Comparison of ENCODE assay signal across 8 mouse cellular contexts in the genomic region with DNA sequence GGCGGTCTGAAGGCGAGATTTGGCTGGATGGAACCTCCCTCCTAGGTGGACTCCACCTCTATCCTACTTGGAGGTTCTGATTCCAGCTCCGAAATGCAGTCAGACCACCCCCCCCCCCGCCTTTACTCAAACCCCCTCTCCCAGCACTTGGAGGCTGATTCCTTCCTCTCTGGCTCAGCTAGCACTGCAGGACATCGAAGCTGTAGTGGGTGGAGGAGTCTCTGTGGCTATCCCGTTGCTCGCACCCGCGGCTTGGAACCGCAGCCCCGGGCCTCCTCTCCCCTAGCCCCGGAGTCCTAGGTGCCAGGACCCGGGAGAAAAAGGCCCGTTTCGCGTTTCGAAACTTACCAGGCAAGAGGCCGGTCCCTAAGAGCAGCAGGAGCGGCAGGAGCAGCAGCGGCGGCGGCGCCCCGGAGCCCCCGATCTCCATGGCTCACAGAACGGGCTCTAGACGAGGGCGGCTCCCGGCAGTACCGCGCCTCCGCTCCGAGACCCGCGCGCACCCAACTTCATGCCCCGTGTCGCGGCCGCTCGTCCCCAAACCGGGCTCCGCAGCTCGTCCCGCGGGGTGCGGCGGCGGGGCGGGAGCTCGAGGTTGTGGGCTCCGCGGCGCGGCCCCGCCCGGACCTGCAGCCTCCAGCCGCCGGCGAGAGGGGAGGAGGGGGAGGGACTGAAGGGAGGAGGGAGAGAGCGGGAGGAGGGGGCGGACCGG. TPM values are rescaled to one million over a fixed set of nuclear protein-coding genes. Genes with fewer than 3 reads are reported as not detected.
A peak's percentile ranks its signal among the peaks of the same experiment; 100 is the strongest.
DNase-seq lines count a peak whose midpoint lies in the region; ATAC-seq and TF ChIP-seq lines count a peak whose summit lies in the region.

No protein-coding gene starts in this region.

- peak; percentile 66 for ATAC-seq in forebrain, embryonic 12.5 days (ENCODE audit: low FRiP score)
- ATAC-seq in kidney, embryonic 15.5 days (replicated peaks; ENCODE audit: low FRiP score) = peak; percentile 61
- peak; percentile 24; the same call in 1 of the 2 replicates for ATAC-seq in midbrain, embryonic 14.5 days (ENCODE audit: low FRiP score, low TSS enrichment)

- H3K27me3 ChIP-seq in kidney, adult 2 months (replicated peaks; ENCODE audit: control insufficient read depth, insufficient read depth, low read length) = no peaks in the 10 kb centered on the region
- H3K27me3 ChIP-seq in forebrain, embryonic 12.5 days = peaks cover 47% of the 10 kb centered on the region
- peaks cover 69% of the 10 kb centered on the region for H3K27me3 ChIP-seq in kidney, embryonic 15.5 days
- H3K27me3 ChIP-seq in midbrain, embryonic 14.5 days (ENCODE audit: control insufficient read depth, insufficient read depth, low read length) = no peaks in the 10 kb centered on the region

- H3K36me3 ChIP-seq in kidney, adult 2 months (ENCODE audit: control insufficient read depth, insufficient read depth, low read length) = no peaks in the 10 kb centered on the region
- H3K36me3 ChIP-seq in forebrain, embryonic 12.5 days (replicated peaks) = no peaks in the 10 kb centered on the region
- H3K36me3 ChIP-seq in kidney, embryonic 15.5 days = no peaks in the 10 kb centered on the region
- peaks cover 14% of the 10 kb centered on the region for H3K36me3 ChIP-seq in midbrain, embryonic 14.5 days (ENCODE audit: control insufficient read depth, insufficient read depth, low read length)

- H3K4me2 ChIP-seq in forebrain, embryonic 12.5 days = peak overlapping the region; percentile 91
- H3K4me2 ChIP-seq in kidney, embryonic 15.5 days = peak overlapping the region; percentile 99
- peak overlapping the region; percentile 86 for H3K4me2 ChIP-seq in midbrain, embryonic 14.5 days (ENCODE audit: low read length)

- peak; percentile 29 for DNase-seq in kidney, adult 2 months
- no peak for DNase-seq in kidney, adult 11 months
- DNase-seq in adrenal gland, postnatal 14 days = peak; percentile 52
- DNase-seq in midbrain, embryonic 14.5 days = peak; percentile 74
- no peak for DNase-seq in spleen, postnatal 14 days (ENCODE audit: low spot score in 2 of 2)
- no peak for DNase-seq in layer of hippocampus, adult 9-11 months

- H3K9me3 ChIP-seq in forebrain, embryonic 12.5 days = no peaks in the 10 kb centered on the region
- no peaks in the 10 kb centered on the region for H3K9me3 ChIP-seq in kidney, embryonic 15.5 days (replicated peaks)
- no peaks in the 10 kb centered on the region for H3K9me3 ChIP-seq in midbrain, embryonic 14.5 days (ENCODE audit: control insufficient read depth, low read length)

- peak overlapping the region; percentile 37 for H3K4me3 ChIP-seq in kidney, adult 2 months (ENCODE audit: insufficient read depth, low read depth, low read length)
- H3K4me3 ChIP-seq in forebrain, embryonic 12.5 days (replicated peaks) = peak overlapping the region; percentile 67
- H3K4me3 ChIP-seq in kidney, embryonic 15.5 days (replicated peaks) = peak overlapping the region; percentile 67
- H3K4me3 ChIP-seq in midbrain, embryonic 14.5 days (replicated peaks; ENCODE audit: low read depth, low read length) = peak overlapping the region; percentile 67

- no peak for TF ChIP-seq POLR2A in kidney, adult 2 months (IDR thresholded peaks at IDR 0.05; ENCODE audit: low read depth, low read length)

- no peak for TF ChIP-seq CTCF in kidney, adult 2 months (conservative IDR thresholded peaks at IDR 0.05; ENCODE audit: insufficient read depth, insufficient read length, low read depth, low read length)

- H3K9ac ChIP-seq in forebrain, embryonic 12.5 days = peak overlapping the region; percentile 72
- peak overlapping the region; percentile 53 for H3K9ac ChIP-seq in kidney, embryonic 15.5 days
- peak overlapping the region; percentile 79 for H3K9ac ChIP-seq in midbrain, embryonic 14.5 days (replicated peaks; ENCODE audit: low read length)

- 4% methylated on average over 61 of the region's 63 CpGs for WGBS in kidney, adult 2 months
- WGBS in forebrain, embryonic 12.5 days = under 1% methylated on average over 51 of the region's 63 CpGs
- WGBS in kidney, embryonic 15.5 days = under 1% methylated on average over 57 of the region's 63 CpGs
- under 1% methylated on average over 62 of the region's 63 CpGs for WGBS in midbrain, embryonic 14.5 days

- peaks cover 8% of the 10 kb centered on the region for H3K4me1 ChIP-seq in kidney, adult 2 months (ENCODE audit: control insufficient read depth, insufficient read depth, low read length)
- peaks cover 53% of the 10 kb centered on the region for H3K4me1 ChIP-seq in forebrain, embryonic 12.5 days
- H3K4me1 ChIP-seq in kidney, embryonic 15.5 days = peaks cover 41% of the 10 kb centered on the region
- peaks cover 37% of the 10 kb centered on the region for H3K4me1 ChIP-seq in midbrain, embryonic 14.5 days (ENCODE audit: control insufficient read depth, insufficient read depth, low read length)

- no peak overlapping the region for H3K27ac ChIP-seq in kidney, adult 2 months (ENCODE audit: insufficient read depth, low read depth, low read length)
- peak overlapping the region; percentile 43; the same call in 1 of the 2 replicates for H3K27ac ChIP-seq in forebrain, embryonic 12.5 days
- no peak overlapping the region for H3K27ac ChIP-seq in kidney, embryonic 15.5 days
- H3K27ac ChIP-seq in midbrain, embryonic 14.5 days (replicated peaks; ENCODE audit: low read depth, low read length) = peak overlapping the region; percentile 68

RNA-seq across cellular contexts. Expression of a gene that starts 4.5 kb away (rescaled TPM):
- 37.8 and 42.6 TPM in 2 replicates for polyA plus RNA-seq in kidney, adult 2 months (2012; rRNA removed)
- 5.6 and 9.6 TPM in 2 replicates for total RNA-seq in adrenal gland, postnatal 14 days (2021)
- 20.2 and 20.8 TPM in 2 replicates for polyA plus RNA-seq in forebrain, embryonic 12.5 days (2016; fragmentation: Nextera tagmentation; extraction: Ambion mirVana)
- polyA plus RNA-seq in kidney, embryonic 15.5 days (2015; fragmentation: Nextera tagmentation; extraction: Ambion mirVana) = 4.1 and 5.0 TPM in 2 replicates
- polyA plus RNA-seq in midbrain, embryonic 14.5 days (2014; fragmentation: Nextera tagmentation; extraction: Ambion mirVana) = 50.8 and 52.6 TPM in 2 replicates

RNA-seq across cellular contexts. Expression of a gene that starts 52.5 kb away (rescaled TPM):
- 1.2 and 1.3 TPM in 2 replicates for polyA plus RNA-seq in kidney, adult 2 months (2012; rRNA removed)
- 3.5 and 3.7 TPM in 2 replicates for total RNA-seq in adrenal gland, postnatal 14 days (2021)
- polyA plus RNA-seq in forebrain, embryonic 12.5 days (2016; fragmentation: Nextera tagmentation; extraction: Ambion mirVana) = 0.45 and 0.51 TPM in 2 replicates
- polyA plus RNA-seq in kidney, embryonic 15.5 days (2015; fragmentation: Nextera tagmentation; extraction: Ambion mirVana) = 0.69 and 0.75 TPM in 2 replicates
- 0.16 and 0.24 TPM in 2 replicates for polyA plus RNA-seq in midbrain, embryonic 14.5 days (2014; fragmentation: Nextera tagmentation; extraction: Ambion mirVana)

Comparison
In these comparisons a context has a peak if more than half of its experiments do, and no peak if none do; other contexts are left out.
1. DNase-seq: peak in kidney, adult 2 months (single experiment), adrenal gland, postnatal 14 days (single experiment) and midbrain, embryonic 14.5 days (single experiment); none in kidney, adult 11 months (single experiment), spleen, postnatal 14 days (0 of 2) and layer of hippocampus, adult 9-11 months (single experiment).
2. H3K27ac ChIP-seq: peak in forebrain, embryonic 12.5 days (single experiment) and midbrain, embryonic 14.5 days (single experiment); none in kidney, adult 2 months (single experiment) and kidney, embryonic 15.5 days (single experiment).
3. Peak in every context shown above with its lines, with median percentiles within 50 percentile points of each other: H3K4me3 ChIP-seq, ATAC-seq, H3K4me2 ChIP-seq and H3K9ac ChIP-seq.